Mouse (Mus musculus) heart, postnatal 0 days (tissue): ENCODE results near the gene Sox13. TPM values are rescaled to one million over a fixed set of nuclear protein-coding genes. Genes with fewer than 3 reads are reported as not detected.

Source experiments
- ATAC-seq: fragments of 200-750 bp; cut with Nextera tagmentation; 2 replicates; pipeline ENCODE4 v1.8.0; 2017; ENCODE audit warnings: low read depth, moderate number of reproducible peaks, moderate library complexity; ENCODE audit not compliant: insufficient read depth
- DNase-seq: peaks from one replicate; pipeline ENCODE4 v3.0.0-alpha.2; 2016; ENCODE audit warnings: low spot score
- H3K27ac ChIP-seq: fragments of 300-500 bp; sonication (generic); 2 replicates; pipeline ENCODE4 v1.5.1; 2014; ENCODE audit warnings: low read depth, mild to moderate bottlenecking
- H3K27me3 ChIP-seq: fragments of 300-500 bp; sonication (generic); 2 replicates; pipeline ENCODE4 v1.6.1; 2014; ENCODE audit warnings: low read length, mixed read lengths; ENCODE audit not compliant: control insufficient read depth, insufficient read depth
- H3K36me3 ChIP-seq: fragments of 300-500 bp; sonication (generic); replicated peaks from 2 replicates; pipeline ENCODE4 v1.6.1; 2014; ENCODE audit warnings: low read length, mixed read lengths; ENCODE audit not compliant: control insufficient read depth, insufficient read depth
- H3K4me1 ChIP-seq: fragments of 300-500 bp; sonication (generic); 2 replicates; pipeline ENCODE4 v1.6.1; 2014; ENCODE audit warnings: antibody characterized with exemption; ENCODE audit not compliant: control insufficient read depth, insufficient read depth
- H3K4me2 ChIP-seq: fragments of 300-500 bp; sonication (generic); 2 replicates; pipeline ENCODE4 v1.6.1; 2014; ENCODE audit warnings: low read depth, mild to moderate bottlenecking, low read length, moderate library complexity
- H3K4me3 ChIP-seq: fragments of 300-500 bp; sonication (generic); 2 replicates; pipeline ENCODE4 v1.5.1; 2014; ENCODE audit warnings: low read depth, low read length
- H3K9ac ChIP-seq: fragments of 300-500 bp; sonication (generic); replicated peaks from 2 replicates; pipeline ENCODE4 v1.6.1; 2014; ENCODE audit warnings: low read depth, low read length, mixed read lengths
- H3K9me3 ChIP-seq: fragments of 300-500 bp; sonication (generic); replicated peaks from 2 replicates; pipeline ENCODE4 v1.6.1; 2016; ENCODE audit warnings: low read length; ENCODE audit not compliant: control insufficient read depth
- CTCF ChIP-seq: IDR thresholded peaks from 2 replicates; pipeline ENCODE4 v1.5.1; 2016; ENCODE audit warnings: antibody characterized with exemption, control low read depth, low read depth
- EP300 ChIP-seq: IDR thresholded peaks from 2 replicates; pipeline ENCODE4 v1.6.1; 2016; ENCODE audit warnings: antibody characterized with exemption, low read depth
- WGBS: fragments of 180-500 bp; shearing (Covaris S2); extraction: QIAGEN DNeasy Blood & Tissue Kit; methylation state at CpG from one replicate; pipeline ENCODE4 v1.1.7; 2014; 5-methylcytosine and 5-hydroxymethylcytosine counted together
- polyA plus RNA-seq: library from polyadenylated mRNA; unstranded; fragments of >200 nt; fragmentation: Nextera tagmentation; extraction: Ambion mirVana; gene quantifications from 2 replicates; pipeline ENCODE4 v1.2.1, GENCODE M21; 2015
- total RNA-seq: library from RNA; depleted of rRNA; stranded (reverse); fragments of >200 nt; gene quantifications from 2 replicates; pipeline ENCODE4 v1.2.3, GENCODE M21; 2014; ENCODE audit warnings: low replicate concordance

The Sox13 gene
- total and polyA plus RNA-seq, 2 experiments from 2014 or later = 3.3 to 8.5 TPM

GRCm38 (mm10) chr1:133451869-133452563 is 27.8 kb upstream of the Sox13 start:
- no peak for TF ChIP-seq CTCF
- TF ChIP-seq EP300 = no peak
- no peaks in the 10 kb centered on the region for H3K27me3 ChIP-seq
- 35% methylated on average over 13 of the region's 13 CpGs for WGBS
- peak overlapping the region; percentile 78 for H3K27ac ChIP-seq
- H3K4me1 ChIP-seq = 0 out of 2 replicates have a peak, but pooled peaks cover 3% of the 10 kb centered on the region
- no peak overlapping the region for H3K9ac ChIP-seq
- no peak overlapping the region for H3K4me2 ChIP-seq
- H3K36me3 ChIP-seq = no peaks in the 10 kb centered on the region
- ATAC-seq (peak; percentile 28), DNase-seq (no peak)
- no peak overlapping the region for H3K4me3 ChIP-seq
- no peaks in the 10 kb centered on the region for H3K9me3 ChIP-seq

- DNase-seq (no peak), ATAC-seq (no peak)
- Histone ChIP-seq H3K4me2 (no peak overlapping the region), H3K9ac (no peak overlapping the region), H3K4me3 (no peak overlapping the region), H3K4me1 (0 out of 2 replicates have a peak, but pooled peaks cover 3% of the 10 kb centered on the region), H3K27ac (peak overlapping the region; percentile 78; the same call in 1 of the 2 replicates), H3K9me3 (no peaks in the 10 kb centered on the region), H3K27me3 (no peaks in the 10 kb centered on the region), H3K36me3 (no peaks in the 10 kb centered on the region)
- WGBS = 68% methylated on average over 11 of the region's 11 CpGs
- TF ChIP-seq EP300 (no peak), CTCF (no peak)
These were observed 26.8 kb upstream of the Sox13 start for GRCm38 (mm10) chr1:133451025-133451424.

- no peak overlapping the region for H3K9ac ChIP-seq
- 0 out of 2 replicates have a peak overlapping the region, but pooled peaks have one; percentile 6 for H3K4me2 ChIP-seq
- 26% methylated on average over 14 of the region's 14 CpGs for WGBS
- 0 out of 2 replicates have a peak, but pooled peaks cover under 1% of the 10 kb centered on the region for H3K9me3 ChIP-seq
- ATAC-seq (peak; percentile 81), DNase-seq (peak; percentile 37)
- H3K36me3 ChIP-seq = no peaks in the 10 kb centered on the region
- peak overlapping the region; percentile 70 for H3K27ac ChIP-seq
- H3K4me1 ChIP-seq = 0 out of 2 replicates have a peak, but pooled peaks cover 3% of the 10 kb centered on the region
- no peak overlapping the region for H3K4me3 ChIP-seq
- no peaks in the 10 kb centered on the region for H3K27me3 ChIP-seq
- TF ChIP-seq CTCF (no peak), EP300 (peak; percentile 78)
These were observed 24.3 kb upstream of the Sox13 start for GRCm38 (mm10) chr1:133448351-133448931.

GRCm38 (mm10) chr1:133446291-133446690 is 22.1 kb upstream of the Sox13 start:
- ATAC-seq = no peak
- Histone ChIP-seq H3K27ac (no peak overlapping the region), H3K4me2 (no peak overlapping the region), H3K9me3 (peaks cover 4% of the 10 kb centered on the region; the same call in 1 of the 2 replicates), H3K36me3 (no peaks in the 10 kb centered on the region), H3K27me3 (no peaks in the 10 kb centered on the region), H3K4me1 (no peaks in the 10 kb centered on the region), H3K4me3 (no peak overlapping the region), H3K9ac (no peak overlapping the region)
- DNase-seq = no peak
- TF ChIP-seq EP300 = no peak
- 75% methylated on average over 4 of the region's 4 CpGs for WGBS

GRCm38 (mm10) chr1:133444315-133444714 is 20.1 kb upstream of the Sox13 start:
- Histone ChIP-seq H3K4me3 (no peak overlapping the region), H3K27ac (no peak overlapping the region), H3K27me3 (no peaks in the 10 kb centered on the region), H3K4me2 (no peak overlapping the region), H3K9ac (no peak overlapping the region), H3K36me3 (no peaks in the 10 kb centered on the region), H3K4me1 (no peaks in the 10 kb centered on the region), H3K9me3 (peaks cover 4% of the 10 kb centered on the region; the same call in 1 of the 2 replicates)
- DNase-seq (no peak), ATAC-seq (no peak)
- TF ChIP-seq EP300 (no peak), CTCF (no peak)
- WGBS = 51% methylated on average over 8 of the region's 8 CpGs
